Mouse (Mus musculus) hindbrain, embryonic 11.5 days (tissue): ENCODE measurements around the gene Osbpl9. TPM values are rescaled to one million over a fixed set of nuclear protein-coding genes. Genes with fewer than 3 reads are reported as not detected.

Experiments used
- ATAC-seq: fragments of 200-750 bp; cut with Nextera tagmentation; 2 replicates; pipeline ENCODE4 v1.8.0; 2017; ENCODE audit warnings: mild to moderate bottlenecking, moderate TSS enrichment, moderate library complexity; ENCODE audit not compliant: low FRiP score
- DNase-seq: peaks from one replicate; pipeline ENCODE4 v3.0.0-alpha.2; 2015; ENCODE audit warnings: low spot score
- H3K27ac ChIP-seq: fragments of 300-500 bp; sonication (generic); 2 replicates; pipeline ENCODE4 v1.5.1; 2014; ENCODE audit warnings: mild to moderate bottlenecking, low read depth, low read length
- H3K27me3 ChIP-seq: fragments of 300-500 bp; sonication (generic); 2 replicates; pipeline ENCODE4 v1.6.1; 2014; ENCODE audit warnings: mild to moderate bottlenecking, low read length, moderate library complexity, mixed read lengths; ENCODE audit not compliant: control insufficient read depth, insufficient read depth
- H3K36me3 ChIP-seq: fragments of 300-500 bp; sonication (generic); 2 replicates; pipeline ENCODE4 v1.6.1; 2014; ENCODE audit warnings: mild to moderate bottlenecking, low read length, moderate library complexity, mixed read lengths; ENCODE audit not compliant: control insufficient read depth, insufficient read depth
- H3K4me1 ChIP-seq: fragments of 300-500 bp; sonication (generic); replicated peaks from 2 replicates; pipeline ENCODE4 v1.6.1; 2014; ENCODE audit warnings: low read length, mixed read lengths; ENCODE audit not compliant: control insufficient read depth, insufficient read depth
- H3K4me2 ChIP-seq: fragments of 300-500 bp; sonication (generic); replicated peaks from 2 replicates; pipeline ENCODE4 v1.6.1; 2014; ENCODE audit warnings: mild to moderate bottlenecking, low read depth, low read length
- H3K4me3 ChIP-seq: fragments of 300-500 bp; sonication (generic); 2 replicates; pipeline ENCODE4 v1.5.1; 2014; ENCODE audit warnings: low read depth, low read length
- H3K9ac ChIP-seq: fragments of 300-500 bp; sonication (generic); 2 replicates; pipeline ENCODE4 v1.6.1; 2014; ENCODE audit warnings: low read depth, low read length
- H3K9me3 ChIP-seq: fragments of 300-500 bp; sonication (generic); 2 replicates; pipeline ENCODE4 v1.6.1; 2016; ENCODE audit warnings: low read length; ENCODE audit not compliant: control insufficient read depth
- WGBS: fragments of 180-500 bp; shearing (Covaris S2); extraction: QIAGEN DNeasy Blood & Tissue Kit; methylation state at CpG from one replicate; pipeline ENCODE4 v1.1.7; 2014; 5-methylcytosine and 5-hydroxymethylcytosine counted together
- polyA plus RNA-seq: library from polyadenylated mRNA; unstranded; fragments of >200 nt; fragmentation: Nextera tagmentation; extraction: Ambion mirVana; gene quantifications from 2 replicates; pipeline ENCODE4 v1.2.1, GENCODE M21; 2014

Gene Osbpl9
- polyA plus RNA-seq, 1 experiment from 2014 or later = 77.3 TPM

DNA sequence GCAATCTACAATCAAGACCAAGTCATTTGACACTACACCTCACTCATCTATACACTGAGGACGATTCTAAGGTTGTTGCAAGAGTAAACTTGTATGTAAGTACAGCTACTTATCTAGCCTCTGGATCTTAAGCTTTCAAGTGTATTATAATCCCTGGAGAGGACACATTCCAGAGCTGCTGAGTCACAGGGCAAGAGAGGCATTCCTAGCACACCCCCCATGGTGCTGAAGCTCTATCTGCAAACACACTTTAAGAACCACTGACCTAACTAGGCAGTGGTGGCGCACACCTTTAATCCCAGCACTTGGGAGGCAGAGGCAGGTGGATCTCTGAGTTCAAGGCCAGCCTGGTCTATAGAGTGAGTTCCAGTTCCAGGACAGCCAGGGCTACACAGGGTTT lies 51.9 kb downstream of the Osbpl9 start:
- Histone ChIP-seq H3K9me3 (no peaks in the 10 kb centered on the region), H3K9ac (no peak overlapping the region), H3K27me3 (no peaks in the 10 kb centered on the region), H3K27ac (no peak overlapping the region), H3K4me3 (no peak overlapping the region), H3K4me2 (no peak overlapping the region), H3K4me1 (no peaks in the 10 kb centered on the region), H3K36me3 (no peaks in the 10 kb centered on the region)
- DNase-seq (no peak), ATAC-seq (no peak)
- WGBS = 73% methylated on average over 2 of the region's 2 CpGs

DNA sequence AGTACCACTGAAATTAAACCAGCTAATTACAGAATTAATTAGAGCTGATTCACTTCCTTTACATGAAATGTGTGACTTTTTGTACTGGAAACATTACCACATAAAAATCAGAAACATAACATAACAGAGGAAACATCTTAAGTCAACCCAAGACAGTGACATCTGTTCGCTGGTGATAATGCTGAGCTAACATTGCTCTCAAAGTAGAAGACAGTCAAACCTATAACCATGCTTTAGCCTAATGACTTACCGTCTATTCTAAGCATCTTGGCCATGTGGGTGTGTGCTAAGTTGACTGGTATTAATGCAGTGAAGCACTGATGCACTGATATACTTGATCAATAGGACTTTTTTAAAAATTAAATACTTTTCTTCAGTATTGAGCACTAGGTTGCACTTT lies 52.7 kb downstream of the Osbpl9 start:
- Histone ChIP-seq H3K4me2 (no peak overlapping the region), H3K9ac (no peak overlapping the region), H3K4me1 (no peaks in the 10 kb centered on the region), H3K27me3 (no peaks in the 10 kb centered on the region), H3K9me3 (no peaks in the 10 kb centered on the region), H3K36me3 (no peaks in the 10 kb centered on the region), H3K27ac (no peak overlapping the region), H3K4me3 (no peak overlapping the region)
- DNase-seq = no peak
- ATAC-seq = no peak
- WGBS = 89% methylated on average over 2 of the region's 2 CpGs

DNA sequence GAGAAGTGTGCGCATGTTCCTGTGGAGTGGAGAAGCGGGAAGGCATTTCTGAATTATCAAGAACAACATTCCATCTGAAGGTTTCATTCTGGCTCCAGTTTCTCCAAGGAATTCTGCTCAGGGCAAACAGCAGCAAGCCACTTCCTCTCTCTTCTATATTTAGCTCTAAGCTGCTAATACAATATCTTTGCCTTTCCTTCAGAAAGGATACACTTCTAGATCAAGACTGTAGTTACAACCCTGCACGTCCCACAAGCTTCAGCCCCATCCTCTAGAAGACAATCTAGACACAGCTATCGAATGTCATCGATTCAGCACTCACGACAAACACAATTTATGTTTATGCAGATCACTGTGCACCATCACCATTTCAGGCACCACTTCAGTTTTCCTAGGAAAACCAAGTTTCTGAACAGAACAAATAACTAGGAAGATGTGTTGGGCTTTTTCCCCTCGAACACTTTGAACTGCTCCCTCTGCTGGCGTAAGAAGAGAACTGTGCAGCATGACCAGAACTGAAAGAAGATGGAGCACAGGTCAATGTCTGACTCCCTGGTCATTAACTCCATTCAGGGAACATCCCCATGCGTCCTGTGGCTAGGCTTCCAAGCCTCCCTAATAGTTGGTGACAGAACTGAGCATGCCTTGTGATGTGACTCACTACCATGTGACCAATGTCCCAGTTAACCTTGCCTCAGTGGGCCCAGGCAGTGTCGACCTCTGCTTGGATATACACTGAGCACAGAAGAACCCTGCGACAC lies 54.6 kb downstream of the Osbpl9 start:
- H3K9ac ChIP-seq = no peak overlapping the region
- 0 out of 2 replicates have a peak, but pooled peaks have one; percentile 7 for ATAC-seq
- H3K4me2 ChIP-seq = no peak overlapping the region
- H3K27me3 ChIP-seq = no peaks in the 10 kb centered on the region
- no peaks in the 10 kb centered on the region for H3K9me3 ChIP-seq
- no peaks in the 10 kb centered on the region for H3K4me1 ChIP-seq
- no peaks in the 10 kb centered on the region for H3K36me3 ChIP-seq
- H3K27ac ChIP-seq = no peak overlapping the region
- WGBS = 57% methylated on average over 11 of the region's 11 CpGs
- peak; percentile 78 for DNase-seq
- no peak overlapping the region for H3K4me3 ChIP-seq

DNA sequence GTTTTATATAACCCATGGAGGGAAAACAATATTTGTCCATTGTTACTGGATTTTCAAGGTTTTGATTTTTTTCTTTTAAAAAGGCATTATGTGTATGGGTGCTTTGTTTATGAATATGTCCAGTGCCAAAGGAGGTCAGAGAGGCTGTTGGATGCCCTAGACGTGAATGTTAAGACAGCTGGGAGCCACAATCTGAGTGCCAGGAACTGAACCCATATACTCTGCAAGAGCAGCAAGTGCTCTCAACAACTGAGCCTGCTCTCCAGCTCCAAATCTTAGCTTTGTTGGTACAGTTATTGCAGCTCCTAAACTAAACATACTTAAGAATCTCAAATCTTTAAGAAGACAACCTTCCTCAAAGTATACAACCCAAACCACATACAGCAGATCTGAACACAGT lies 59.0 kb downstream of the Osbpl9 start:
- no peaks in the 10 kb centered on the region for H3K27me3 ChIP-seq
- no peak overlapping the region for H3K27ac ChIP-seq
- H3K36me3 ChIP-seq = no peaks in the 10 kb centered on the region
- no peaks in the 10 kb centered on the region for H3K9me3 ChIP-seq
- no peak for DNase-seq
- WGBS = 86% methylated on average over 1 of the region's 1 CpGs
- H3K9ac ChIP-seq = no peak overlapping the region
- H3K4me3 ChIP-seq = no peak overlapping the region
- H3K4me1 ChIP-seq = no peaks in the 10 kb centered on the region
- no peak for ATAC-seq
- H3K4me2 ChIP-seq = no peak overlapping the region

- 58% methylated on average over 4 of the region's 4 CpGs for WGBS
- H3K9ac ChIP-seq = no peak overlapping the region
- no peak overlapping the region for H3K4me3 ChIP-seq
- no peak for DNase-seq
- H3K4me2 ChIP-seq = no peak overlapping the region
- no peak overlapping the region for H3K27ac ChIP-seq
- no peak for ATAC-seq
- no peaks in the 10 kb centered on the region for H3K36me3 ChIP-seq
- H3K4me1 ChIP-seq = no peaks in the 10 kb centered on the region
- H3K9me3 ChIP-seq = no peaks in the 10 kb centered on the region
- H3K27me3 ChIP-seq = no peaks in the 10 kb centered on the region
Measured at GRCm38 (mm10) chr4:109138551-109138950, 63.5 kb downstream of the Osbpl9 start.

- Histone ChIP-seq H3K9me3 (no peaks in the 10 kb centered on the region), H3K27ac (no peak overlapping the region), H3K36me3 (no peaks in the 10 kb centered on the region), H3K4me3 (no peak overlapping the region), H3K27me3 (no peaks in the 10 kb centered on the region), H3K4me2 (no peak overlapping the region), H3K4me1 (no peaks in the 10 kb centered on the region), H3K9ac (no peak overlapping the region)
- 87% methylated on average over 7 of the region's 7 CpGs for WGBS
- DNase-seq = no peak
- ATAC-seq = no peak
Measured at GRCm38 (mm10) chr4:109136475-109137125, 65.5 kb downstream of the Osbpl9 start.

GRCm38 (mm10) chr4:109134955-109135354 lies 67.1 kb downstream of the Osbpl9 start:
- H3K9ac ChIP-seq = no peak overlapping the region
- H3K36me3 ChIP-seq = no peaks in the 10 kb centered on the region
- WGBS = 86% methylated on average over 3 of the region's 3 CpGs
- H3K4me3 ChIP-seq = no peak overlapping the region
- H3K27ac ChIP-seq = no peak overlapping the region
- H3K27me3 ChIP-seq = no peaks in the 10 kb centered on the region
- H3K4me1 ChIP-seq = no peaks in the 10 kb centered on the region
- DNase-seq (no peak), ATAC-seq (no peak)
- no peak overlapping the region for H3K4me2 ChIP-seq
- H3K9me3 ChIP-seq = no peaks in the 10 kb centered on the region

GRCm38 (mm10) chr4:109131256-109131872 lies 70.7 kb downstream of the Osbpl9 start:
- H3K9me3 ChIP-seq = no peaks in the 10 kb centered on the region
- H3K4me2 ChIP-seq = no peak overlapping the region
- H3K4me3 ChIP-seq = no peak overlapping the region
- no peaks in the 10 kb centered on the region for H3K27me3 ChIP-seq
- no peak overlapping the region for H3K9ac ChIP-seq
- DNase-seq = no peak
- no peak overlapping the region for H3K27ac ChIP-seq
- 94% methylated on average over 10 of the region's 10 CpGs for WGBS
- no peaks in the 10 kb centered on the region for H3K4me1 ChIP-seq
- ATAC-seq = no peak
- H3K36me3 ChIP-seq = no peaks in the 10 kb centered on the region

DNA sequence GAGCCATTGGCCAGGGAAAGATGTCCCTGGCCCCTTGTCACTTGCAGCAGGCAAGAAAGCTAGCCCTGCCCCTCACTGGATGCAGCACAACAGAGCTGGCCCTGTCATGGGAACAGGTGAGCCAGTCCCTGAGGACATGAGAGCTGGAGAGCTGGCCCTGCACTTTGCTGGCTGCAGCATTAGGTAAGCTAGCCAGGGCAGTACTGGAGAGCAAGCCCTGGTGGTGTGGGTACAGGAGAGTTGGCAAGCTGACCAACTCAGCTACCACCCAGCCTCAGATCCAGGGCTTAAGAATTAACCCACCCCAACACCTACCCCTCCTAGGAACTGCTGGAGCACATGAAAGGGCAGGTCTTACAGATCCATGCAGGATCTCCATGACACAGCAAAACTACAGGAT lies 73.1 kb downstream of the Osbpl9 start:
- Histone ChIP-seq H3K4me3 (no peak overlapping the region), H3K27ac (no peak overlapping the region), H3K4me1 (no peaks in the 10 kb centered on the region), H3K9ac (no peak overlapping the region), H3K36me3 (no peaks in the 10 kb centered on the region), H3K27me3 (no peaks in the 10 kb centered on the region), H3K4me2 (no peak overlapping the region), H3K9me3 (no peaks in the 10 kb centered on the region)
- DNase-seq (no peak), ATAC-seq (no peak)
